Mouse (Mus musculus): ENCODE measurements at regions not wholly inside any gene's neighbourhood (a gene's known extent, or its start where the extent isn't known, plus 50 kb on each side); places are given as distances from the start of the nearest gene placed in this dataset.

DNA sequence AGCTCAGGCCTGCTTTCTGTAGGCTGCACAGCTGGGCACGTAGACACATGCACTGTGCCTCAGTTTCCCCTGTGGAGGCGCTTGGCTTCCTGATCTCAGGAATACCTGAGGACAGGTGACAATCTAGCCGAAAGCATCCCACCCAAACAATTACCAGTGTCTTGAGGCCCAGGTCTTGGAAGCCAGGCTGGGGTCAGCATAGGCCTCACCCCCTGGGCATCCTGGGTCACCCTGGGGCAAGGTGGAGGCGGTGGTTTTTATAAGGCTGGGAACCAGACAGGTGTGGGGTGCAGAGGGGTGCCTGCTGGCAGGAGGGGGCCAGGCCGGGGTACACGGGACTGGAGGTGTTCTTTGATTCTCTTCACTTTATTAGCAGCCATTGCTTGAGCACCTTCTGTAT, 76.2 kb upstream of the Tmem189 start:
- Histone ChIP-seq H3K4me3 (ENCODE audit: low read depth, low read length) (no peak overlapping the region), H3K27ac (replicated peaks; ENCODE audit: low read depth, low read length) (no peak overlapping the region)
- 83% methylated on average over 6 of the region's 6 CpGs for WGBS

DNA sequence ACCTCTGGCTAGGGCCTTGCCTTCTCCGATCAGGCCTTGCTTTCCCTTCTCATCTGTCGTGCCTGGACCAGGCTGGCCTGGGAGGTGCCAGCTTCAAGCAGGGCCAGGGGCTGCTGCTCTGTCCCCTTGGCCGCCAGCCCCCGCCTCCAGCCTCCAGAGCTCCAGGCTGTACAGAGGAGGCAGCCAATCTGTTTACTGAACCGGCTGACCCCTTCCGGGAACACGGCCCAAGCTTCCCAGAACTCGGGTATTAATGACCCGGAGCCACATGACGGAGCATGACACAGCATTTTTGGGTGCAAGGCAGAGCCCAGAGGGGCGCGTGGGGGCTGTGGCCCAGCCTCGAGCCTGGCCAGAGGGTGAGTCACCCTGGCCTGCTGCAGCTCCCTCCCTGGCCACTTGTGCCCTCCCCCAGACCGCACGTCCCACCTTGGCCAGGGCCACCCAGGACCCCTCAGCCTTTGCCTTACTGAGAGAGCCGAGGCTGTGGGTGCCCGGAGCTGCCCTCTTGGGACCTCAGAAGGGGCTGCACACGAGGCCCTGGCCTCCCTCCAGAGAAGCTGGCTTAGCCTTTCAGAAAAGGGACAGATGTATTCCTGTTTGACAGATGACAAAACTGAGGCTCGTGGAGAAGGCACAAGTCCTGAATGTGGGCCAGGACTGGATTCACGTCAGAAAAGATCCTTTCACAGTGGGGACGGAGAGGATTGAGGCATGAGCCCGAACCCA, 75.6 kb upstream of the Tmem189 start:
- no peak overlapping the region; the same call in 1 of the 2 replicates for H3K27ac ChIP-seq (replicated peaks; ENCODE audit: low read depth, low read length)
- peak; percentile 56 for ATAC-seq (ENCODE audit: insufficient number of reproducible peaks, low FRiP score, low TSS enrichment, low read depth)
- H3K9ac ChIP-seq (ENCODE audit: low read length) = no peak overlapping the region

More for the DNA sequence above, 76.2 kb upstream of the Tmem189 start:
- no peaks in the 10 kb centered on the region for H3K9me3 ChIP-seq (ENCODE audit: control insufficient read depth, low read length)
- no peak overlapping the region for H3K4me2 ChIP-seq (ENCODE audit: low read depth, severe bottlenecking)
- no peaks in the 10 kb centered on the region for H3K36me3 ChIP-seq (ENCODE audit: control insufficient read depth, insufficient read depth, low read length)
- ATAC-seq (ENCODE audit: insufficient number of reproducible peaks, low FRiP score, low TSS enrichment, low read depth) = no peak
- no peak for DNase-seq (ENCODE audit: low spot score)
- H3K4me1 ChIP-seq (ENCODE audit: control insufficient read depth, insufficient read depth, low read length) = 0 out of 2 replicates have a peak, but pooled peaks cover 3% of the 10 kb centered on the region
- H3K9ac ChIP-seq (ENCODE audit: low read length) = no peak overlapping the region
- H3K27me3 ChIP-seq (ENCODE audit: control insufficient read depth, insufficient read depth, low read length) = no peaks in the 10 kb centered on the region

DNA sequence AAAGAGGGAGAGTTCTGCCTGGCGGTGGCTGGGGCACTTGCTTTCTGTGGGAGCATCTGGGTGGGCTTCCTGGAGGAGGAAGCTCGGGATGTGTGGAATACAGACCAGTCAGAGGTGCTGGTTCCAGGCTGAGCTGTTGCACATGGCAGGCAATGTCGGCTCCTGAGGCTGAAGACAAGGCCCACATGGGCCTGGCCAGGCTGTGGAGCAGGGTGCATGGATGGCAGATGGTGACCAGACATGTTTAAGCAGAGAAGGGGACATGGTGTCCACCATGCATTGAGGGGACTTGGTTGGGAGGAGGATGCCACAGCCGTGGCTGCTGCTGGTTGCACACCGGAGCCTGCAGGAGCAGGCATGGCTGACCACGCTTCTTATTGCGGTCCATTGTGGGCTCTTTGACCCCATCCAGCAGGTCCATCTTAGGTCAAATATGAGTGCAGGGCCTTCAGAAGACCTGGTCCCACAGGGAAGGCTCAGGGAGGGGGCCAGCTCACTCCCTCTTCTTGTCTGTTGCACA, 74.3 kb upstream of the Tmem189 start:
- H3K4me2 ChIP-seq (ENCODE audit: low read depth, severe bottlenecking) = no peak overlapping the region
- no peaks in the 10 kb centered on the region for H3K27me3 ChIP-seq (ENCODE audit: control insufficient read depth, insufficient read depth, low read length)
- H3K4me3 ChIP-seq (ENCODE audit: low read depth, low read length) = no peak overlapping the region
- H3K4me1 ChIP-seq (ENCODE audit: control insufficient read depth, insufficient read depth, low read length) = 0 out of 2 replicates have a peak, but pooled peaks cover 3% of the 10 kb centered on the region
- no peak overlapping the region for H3K9ac ChIP-seq (ENCODE audit: low read length)
- no peaks in the 10 kb centered on the region for H3K9me3 ChIP-seq (ENCODE audit: control insufficient read depth, low read length)
- no peak overlapping the region for H3K27ac ChIP-seq (replicated peaks; ENCODE audit: low read depth, low read length)
- 90% methylated on average over 7 of the region's 7 CpGs for WGBS
- no peaks in the 10 kb centered on the region for H3K36me3 ChIP-seq (ENCODE audit: control insufficient read depth, insufficient read depth, low read length)
- DNase-seq (ENCODE audit: low spot score) (no peak), ATAC-seq (ENCODE audit: insufficient number of reproducible peaks, low FRiP score, low TSS enrichment, low read depth) (no peak)

More for the DNA sequence above, 75.6 kb upstream of the Tmem189 start:
- no peaks in the 10 kb centered on the region for H3K36me3 ChIP-seq (ENCODE audit: control insufficient read depth, insufficient read depth, low read length)
- no peaks in the 10 kb centered on the region for H3K27me3 ChIP-seq (ENCODE audit: control insufficient read depth, insufficient read depth, low read length)
- 48% methylated on average over 22 of the region's 22 CpGs for WGBS
- H3K4me1 ChIP-seq (ENCODE audit: control insufficient read depth, insufficient read depth, low read length) = 0 out of 2 replicates have a peak, but pooled peaks cover 3% of the 10 kb centered on the region
- no peaks in the 10 kb centered on the region for H3K9me3 ChIP-seq (ENCODE audit: control insufficient read depth, low read length)
- DNase-seq (ENCODE audit: low spot score) = peak; percentile 55
- no peak overlapping the region for H3K4me3 ChIP-seq (ENCODE audit: low read depth, low read length)
- H3K4me2 ChIP-seq (ENCODE audit: low read depth, severe bottlenecking) = no peak overlapping the region

DNA sequence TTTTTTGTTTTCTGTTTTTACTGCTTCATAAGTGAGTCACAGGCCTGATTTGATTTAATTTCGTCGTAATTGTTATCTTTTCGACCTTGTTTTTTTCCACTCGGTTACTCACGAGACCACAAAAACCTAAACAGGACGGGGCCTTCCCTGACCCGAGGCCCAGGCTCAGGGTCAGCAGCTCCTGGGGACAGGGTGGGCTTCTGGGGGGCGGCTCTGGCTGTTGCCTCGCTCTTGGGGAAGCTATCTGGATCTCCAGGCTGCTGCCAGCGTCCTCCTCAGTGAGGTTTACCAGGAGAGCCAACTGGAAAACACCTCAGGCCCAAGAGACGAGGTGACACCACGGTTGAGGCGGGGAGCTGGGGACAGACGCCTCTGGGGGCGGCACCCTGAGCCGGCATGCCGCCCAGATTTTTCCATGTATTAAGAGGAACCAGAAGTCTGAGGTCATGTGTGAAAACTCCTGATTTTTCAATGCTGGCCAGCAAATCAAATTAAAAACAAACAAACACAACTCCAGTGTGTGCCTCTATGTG, 71.8 kb upstream of the Tmem189 start:
- Histone ChIP-seq H3K27ac (replicated peaks; ENCODE audit: low read depth, low read length) (no peak overlapping the region), H3K36me3 (ENCODE audit: control insufficient read depth, insufficient read depth, low read length) (no peaks in the 10 kb centered on the region)
- DNase-seq (ENCODE audit: low spot score) = no peak

DNA sequence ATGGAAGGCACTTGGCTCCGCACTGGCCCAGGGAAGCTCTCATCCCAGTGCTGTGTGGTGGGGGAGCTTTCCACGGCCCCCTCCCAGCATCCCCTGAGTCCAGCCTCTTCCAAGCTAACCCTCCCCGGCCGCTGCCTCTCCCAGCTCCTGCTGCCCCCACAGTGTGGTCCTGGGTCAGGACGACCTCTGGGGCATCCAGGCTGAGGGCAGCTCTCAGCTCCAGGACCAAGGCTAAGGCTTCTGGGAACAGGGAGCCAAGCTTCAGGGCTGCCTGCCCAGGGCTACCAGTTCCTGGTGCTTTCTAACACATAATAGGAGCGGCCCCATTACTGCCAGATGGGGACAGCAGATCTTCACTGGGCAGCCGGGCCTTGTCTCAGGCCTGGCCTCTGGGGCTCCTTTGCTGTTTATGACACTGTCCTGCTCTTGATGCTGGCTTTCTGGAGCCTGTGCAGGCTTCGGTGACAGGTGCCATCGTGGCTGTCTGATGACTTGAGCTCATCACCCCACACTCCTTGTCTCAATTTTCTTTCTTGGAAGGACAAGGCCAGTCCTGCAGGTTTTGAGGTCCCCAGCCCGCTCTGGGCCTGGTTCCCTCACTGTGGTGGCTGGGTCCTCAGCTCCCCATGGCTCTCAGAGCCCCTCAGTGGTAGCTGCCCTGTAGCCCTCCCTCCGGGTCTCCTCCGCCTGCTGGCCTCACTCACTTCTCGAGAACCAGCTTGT, 71.2 kb upstream of the Tmem189 start:
- H3K27ac ChIP-seq (replicated peaks; ENCODE audit: low read depth, low read length) = no peak overlapping the region
- DNase-seq (ENCODE audit: low spot score) = no peak
- H3K9ac ChIP-seq (ENCODE audit: low read length) = no peak overlapping the region
- no peaks in the 10 kb centered on the region for H3K9me3 ChIP-seq (ENCODE audit: control insufficient read depth, low read length)
- no peak for ATAC-seq (ENCODE audit: insufficient number of reproducible peaks, low FRiP score, low TSS enrichment, low read depth)
- H3K4me3 ChIP-seq (ENCODE audit: low read depth, low read length) = no peak overlapping the region
- H3K4me1 ChIP-seq (ENCODE audit: control insufficient read depth, insufficient read depth, low read length) = 0 out of 2 replicates have a peak, but pooled peaks cover 3% of the 10 kb centered on the region
- H3K4me2 ChIP-seq (ENCODE audit: low read depth, severe bottlenecking) = no peak overlapping the region
- WGBS = 75% methylated on average over 13 of the region's 13 CpGs
- H3K27me3 ChIP-seq (ENCODE audit: control insufficient read depth, insufficient read depth, low read length) = no peaks in the 10 kb centered on the region
- no peaks in the 10 kb centered on the region for H3K36me3 ChIP-seq (ENCODE audit: control insufficient read depth, insufficient read depth, low read length)

More for the DNA sequence above, 71.8 kb upstream of the Tmem189 start:
- WGBS = 82% methylated on average over 17 of the region's 17 CpGs
- 0 out of 2 replicates have a peak, but pooled peaks cover 3% of the 10 kb centered on the region for H3K4me1 ChIP-seq (ENCODE audit: control insufficient read depth, insufficient read depth, low read length)
- no peaks in the 10 kb centered on the region for H3K9me3 ChIP-seq (ENCODE audit: control insufficient read depth, low read length)
- H3K4me3 ChIP-seq (ENCODE audit: low read depth, low read length) = no peak overlapping the region
- no peaks in the 10 kb centered on the region for H3K27me3 ChIP-seq (ENCODE audit: control insufficient read depth, insufficient read depth, low read length)
- H3K9ac ChIP-seq (ENCODE audit: low read length) = no peak overlapping the region
- no peak overlapping the region for H3K4me2 ChIP-seq (ENCODE audit: low read depth, severe bottlenecking)
- ATAC-seq (ENCODE audit: insufficient number of reproducible peaks, low FRiP score, low TSS enrichment, low read depth) = no peak

DNA sequence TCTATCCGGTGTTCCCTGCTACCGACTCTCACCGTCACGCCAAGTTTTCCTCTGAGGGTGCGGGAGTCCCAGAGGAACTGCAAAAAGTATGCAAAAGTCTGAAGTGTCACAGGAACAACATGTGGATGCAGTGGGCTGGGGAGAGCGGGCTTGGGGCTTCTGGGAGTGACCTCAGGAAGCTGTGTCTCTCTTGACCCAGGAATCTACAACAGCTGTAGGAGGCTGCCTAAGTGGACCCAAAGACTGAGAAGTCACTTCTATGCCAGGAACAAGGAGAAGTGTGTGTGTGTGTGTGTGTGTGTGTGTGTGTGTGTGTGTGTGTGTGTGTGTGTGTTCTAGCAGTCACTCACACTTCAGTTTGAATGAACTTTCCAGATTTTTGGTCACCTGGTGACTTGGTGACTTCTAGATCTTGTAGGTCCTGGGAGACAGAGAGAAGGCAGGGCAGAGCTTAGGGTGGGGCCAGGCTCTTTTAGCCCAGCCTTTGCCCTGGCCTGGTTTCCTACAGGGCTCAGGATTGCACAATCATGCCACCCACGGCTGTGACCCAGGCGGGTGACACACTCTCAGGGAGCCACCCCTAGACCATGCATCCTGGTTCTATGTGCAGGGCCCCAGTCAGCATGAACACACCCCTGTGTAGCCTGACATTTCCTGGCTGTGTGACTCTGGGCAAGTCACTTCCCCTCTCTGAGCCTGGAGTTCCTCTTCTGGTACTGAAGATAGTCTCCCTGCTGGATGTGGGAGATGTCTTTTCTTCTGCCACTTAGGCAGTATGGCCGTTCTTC, 70.2 kb upstream of the Tmem189 start:
- Histone ChIP-seq H3K9ac (ENCODE audit: low read length) (no peak overlapping the region), H3K4me2 (ENCODE audit: low read depth, severe bottlenecking) (no peak overlapping the region), H3K36me3 (ENCODE audit: control insufficient read depth, insufficient read depth, low read length) (no peaks in the 10 kb centered on the region), H3K4me3 (ENCODE audit: low read depth, low read length) (no peak overlapping the region), H3K27me3 (ENCODE audit: control insufficient read depth, insufficient read depth, low read length) (no peaks in the 10 kb centered on the region), H3K9me3 (ENCODE audit: control insufficient read depth, low read length) (no peaks in the 10 kb centered on the region), H3K4me1 (ENCODE audit: control insufficient read depth, insufficient read depth, low read length) (no peaks in the 10 kb centered on the region), H3K27ac (replicated peaks; ENCODE audit: low read depth, low read length) (no peak overlapping the region)
- ATAC-seq (ENCODE audit: insufficient number of reproducible peaks, low FRiP score, low TSS enrichment, low read depth) = no peak
- WGBS = 91% methylated on average over 9 of the region's 9 CpGs
- DNase-seq (ENCODE audit: low spot score) = no peak

DNA sequence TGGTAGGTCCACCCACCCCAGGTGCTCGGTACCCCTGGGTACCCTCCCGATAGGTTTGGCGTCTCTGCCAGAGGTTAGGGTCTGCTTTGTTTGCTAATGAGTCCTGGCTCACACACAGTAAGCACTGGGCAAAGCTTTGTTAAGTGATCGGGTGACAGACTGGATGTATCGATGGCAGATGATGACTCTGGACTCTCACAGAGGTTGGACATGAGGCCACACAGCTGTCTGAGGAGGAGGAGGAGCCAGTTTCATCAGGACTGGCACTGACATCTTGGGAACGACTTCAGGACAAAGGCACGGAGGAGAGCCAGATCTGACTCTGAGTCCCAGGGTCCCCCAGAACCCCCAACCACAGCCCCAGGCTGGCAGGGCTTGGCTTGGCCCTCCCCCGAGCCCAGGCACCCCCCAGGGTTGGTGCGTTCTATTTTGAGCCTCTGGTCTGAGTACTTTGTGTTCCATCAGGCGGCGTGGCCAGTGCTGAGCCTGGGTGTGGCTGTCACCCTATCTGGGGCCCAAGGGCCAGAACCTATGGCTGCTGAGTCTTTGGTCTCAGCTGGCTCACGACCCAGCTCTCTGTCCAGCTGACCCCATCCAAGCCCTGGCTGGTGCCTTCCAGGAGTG, 67.6 kb upstream of the Tmem189 start:
- Histone ChIP-seq H3K4me2 (ENCODE audit: low read depth, severe bottlenecking) (no peak overlapping the region), H3K36me3 (ENCODE audit: control insufficient read depth, insufficient read depth, low read length) (no peaks in the 10 kb centered on the region), H3K4me3 (ENCODE audit: low read depth, low read length) (no peak overlapping the region), H3K9me3 (ENCODE audit: control insufficient read depth, low read length) (no peaks in the 10 kb centered on the region), H3K27me3 (ENCODE audit: control insufficient read depth, insufficient read depth, low read length) (no peaks in the 10 kb centered on the region), H3K27ac (replicated peaks; ENCODE audit: low read depth, low read length) (no peak overlapping the region), H3K9ac (ENCODE audit: low read length) (no peak overlapping the region), H3K4me1 (ENCODE audit: control insufficient read depth, insufficient read depth, low read length) (no peaks in the 10 kb centered on the region)
- ATAC-seq (ENCODE audit: insufficient number of reproducible peaks, low FRiP score, low TSS enrichment, low read depth) (no peak), DNase-seq (ENCODE audit: low spot score) (no peak)
- 70% methylated on average over 12 of the region's 12 CpGs for WGBS
